Mouse (Mus musculus) heart, embryonic 13.5 days (tissue): Measurements from ENCODE around the gene 1700025G04Rik. TPM values are rescaled to one million over a fixed set of nuclear protein-coding genes. Genes with fewer than 3 reads are reported as not detected.

Experiments used
- ATAC-seq: fragments of 200-750 bp; cut with Nextera tagmentation; 2 replicates; pipeline ENCODE4 v1.8.0; 2017; ENCODE audit warnings: moderate TSS enrichment; ENCODE audit not compliant: insufficient number of reproducible peaks, low FRiP score, low TSS enrichment; ENCODE audit errors: extremely low read depth
- H3K27ac ChIP-seq: fragments of 300-500 bp; sonication (generic); replicated peaks from 2 replicates; pipeline ENCODE4 v1.5.1; 2015; ENCODE audit warnings: moderate library complexity, mild to moderate bottlenecking, inconsistent platforms
- H3K27me3 ChIP-seq: fragments of 300-500 bp; sonication (generic); replicated peaks from 2 replicates; pipeline ENCODE4 v1.6.1; 2015; ENCODE audit warnings: mild to moderate bottlenecking, inconsistent platforms
- H3K36me3 ChIP-seq: fragments of 300-500 bp; sonication (generic); 2 replicates; pipeline ENCODE4 v1.6.1; 2015; ENCODE audit warnings: mild to moderate bottlenecking, inconsistent platforms
- H3K4me1 ChIP-seq: fragments of 300-500 bp; sonication (generic); 2 replicates; pipeline ENCODE4 v1.6.1; 2015; ENCODE audit warnings: inconsistent platforms
- H3K4me2 ChIP-seq: fragments of 300-500 bp; sonication (generic); 2 replicates; pipeline ENCODE4 v1.6.1; 2015; ENCODE audit warnings: inconsistent platforms, mild to moderate bottlenecking, moderate library complexity
- H3K4me3 ChIP-seq: fragments of 300-500 bp; sonication (generic); 2 replicates; pipeline ENCODE4 v1.5.1; 2015; ENCODE audit warnings: moderate library complexity, mild to moderate bottlenecking, inconsistent platforms
- H3K9ac ChIP-seq: fragments of 300-500 bp; sonication (generic); 2 replicates; pipeline ENCODE4 v1.6.1; 2015; ENCODE audit warnings: inconsistent platforms, mild to moderate bottlenecking, moderate library complexity
- H3K9me3 ChIP-seq: fragments of 300-500 bp; sonication (generic); 2 replicates; pipeline ENCODE4 v1.6.1; 2016; ENCODE audit warnings: inconsistent platforms
- WGBS: fragments of 180-500 bp; shearing (Covaris S2); methylation state at CpG from one replicate; pipeline ENCODE4 v1.1.7; 2015; ENCODE audit warnings: mixed read lengths; 5-methylcytosine and 5-hydroxymethylcytosine counted together
- polyA plus RNA-seq: library from polyadenylated mRNA; unstranded; fragments of >200 nt; fragmentation: Nextera tagmentation; extraction: Ambion mirVana; gene quantifications from 2 replicates; pipeline ENCODE4 v1.2.1, GENCODE M21; 2015

Gene 1700025G04Rik
- polyA plus RNA-seq, 1 experiment from 2014 or later, result 24.3 TPM

DNA sequence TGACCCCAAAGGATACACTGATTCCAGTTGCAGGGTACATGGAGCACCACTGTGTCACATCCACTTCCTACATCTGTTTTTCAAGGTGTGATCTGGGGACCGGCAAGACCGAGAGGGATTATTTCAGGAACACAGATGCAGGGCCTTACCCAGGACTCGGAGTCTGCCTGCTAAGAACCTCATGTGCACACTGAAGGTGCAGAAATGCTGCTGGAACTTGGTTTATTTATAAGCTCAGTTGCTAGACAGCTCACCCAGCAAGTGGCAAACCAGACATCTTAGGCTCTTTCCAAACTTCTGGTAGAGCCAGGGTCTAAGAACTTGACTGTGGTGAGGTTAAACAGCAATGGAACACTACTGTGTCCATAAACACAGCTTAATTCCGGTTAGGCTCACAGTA, 61.2 kb downstream of the 1700025G04Rik start:
- no peaks in the 10 kb centered on the region for H3K27me3 ChIP-seq
- H3K27ac ChIP-seq, result no peak overlapping the region
- peaks cover 6% of the 10 kb centered on the region; the same call in 1 of the 2 replicates for H3K36me3 ChIP-seq
- no peak for ATAC-seq
- peaks cover 4% of the 10 kb centered on the region for H3K9me3 ChIP-seq
- H3K4me2 ChIP-seq, result no peak overlapping the region
- H3K9ac ChIP-seq, result no peak overlapping the region
- H3K4me3 ChIP-seq, result no peak overlapping the region
- WGBS, result 60% methylated on average over 4 of the region's 4 CpGs
- H3K4me1 ChIP-seq, result peaks cover 6% of the 10 kb centered on the region

DNA sequence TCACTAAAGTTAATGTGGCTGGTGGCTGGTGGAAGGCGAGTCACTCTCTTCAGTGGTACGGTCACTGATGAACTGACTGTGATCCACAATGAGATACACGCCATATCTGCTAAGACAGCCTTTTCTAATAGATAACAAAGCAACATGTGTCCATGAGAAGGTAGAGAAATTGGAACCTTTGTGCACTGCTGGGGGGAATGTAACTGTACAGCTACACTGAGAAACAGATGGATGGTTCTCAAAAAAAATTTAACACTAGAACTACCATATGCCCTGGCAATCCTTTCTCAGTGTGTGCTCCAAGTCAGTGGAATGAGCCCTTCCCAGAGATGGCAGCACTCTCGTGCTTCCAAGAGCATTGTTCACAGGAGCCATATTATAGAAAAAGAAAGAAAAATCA, 63.2 kb downstream of the 1700025G04Rik start:
- 83% methylated on average over 4 of the region's 4 CpGs for WGBS
- peaks cover 4% of the 10 kb centered on the region for H3K36me3 ChIP-seq
- no peak overlapping the region for H3K27ac ChIP-seq
- no peak overlapping the region for H3K4me3 ChIP-seq
- H3K4me1 ChIP-seq, result peaks cover 6% of the 10 kb centered on the region
- H3K4me2 ChIP-seq, result no peak overlapping the region
- H3K9me3 ChIP-seq, result no peaks in the 10 kb centered on the region
- no peak overlapping the region for H3K9ac ChIP-seq
- no peaks in the 10 kb centered on the region for H3K27me3 ChIP-seq
- no peak for ATAC-seq

DNA sequence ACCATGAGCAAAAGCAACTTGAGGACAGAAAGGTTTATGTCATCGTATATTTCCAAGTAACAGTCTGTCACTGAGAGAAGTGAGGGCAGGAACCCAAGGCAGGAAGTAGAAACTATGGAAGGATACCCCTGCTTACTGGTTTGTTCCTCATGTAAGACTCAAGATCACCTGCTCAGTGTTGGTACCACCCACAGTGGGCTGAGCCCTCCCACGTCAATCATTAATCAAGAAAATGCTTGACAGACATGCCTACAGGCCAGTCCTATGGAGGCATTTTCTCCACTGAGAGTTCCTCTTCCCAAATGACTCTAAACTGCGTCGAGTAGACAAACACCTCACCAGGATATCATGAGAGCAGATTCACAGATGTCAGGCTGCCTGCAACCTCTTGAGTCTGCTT, 64.6 kb downstream of the 1700025G04Rik start:
- H3K27ac ChIP-seq, result no peak overlapping the region
- H3K27me3 ChIP-seq, result no peaks in the 10 kb centered on the region
- no peak overlapping the region for H3K4me2 ChIP-seq
- H3K9ac ChIP-seq, result no peak overlapping the region
- H3K36me3 ChIP-seq, result peaks cover 4% of the 10 kb centered on the region
- no peaks in the 10 kb centered on the region for H3K9me3 ChIP-seq
- no peak for ATAC-seq
- no peak overlapping the region for H3K4me3 ChIP-seq
- WGBS, result 81% methylated on average over 4 of the region's 4 CpGs
- peaks cover 6% of the 10 kb centered on the region for H3K4me1 ChIP-seq

DNA sequence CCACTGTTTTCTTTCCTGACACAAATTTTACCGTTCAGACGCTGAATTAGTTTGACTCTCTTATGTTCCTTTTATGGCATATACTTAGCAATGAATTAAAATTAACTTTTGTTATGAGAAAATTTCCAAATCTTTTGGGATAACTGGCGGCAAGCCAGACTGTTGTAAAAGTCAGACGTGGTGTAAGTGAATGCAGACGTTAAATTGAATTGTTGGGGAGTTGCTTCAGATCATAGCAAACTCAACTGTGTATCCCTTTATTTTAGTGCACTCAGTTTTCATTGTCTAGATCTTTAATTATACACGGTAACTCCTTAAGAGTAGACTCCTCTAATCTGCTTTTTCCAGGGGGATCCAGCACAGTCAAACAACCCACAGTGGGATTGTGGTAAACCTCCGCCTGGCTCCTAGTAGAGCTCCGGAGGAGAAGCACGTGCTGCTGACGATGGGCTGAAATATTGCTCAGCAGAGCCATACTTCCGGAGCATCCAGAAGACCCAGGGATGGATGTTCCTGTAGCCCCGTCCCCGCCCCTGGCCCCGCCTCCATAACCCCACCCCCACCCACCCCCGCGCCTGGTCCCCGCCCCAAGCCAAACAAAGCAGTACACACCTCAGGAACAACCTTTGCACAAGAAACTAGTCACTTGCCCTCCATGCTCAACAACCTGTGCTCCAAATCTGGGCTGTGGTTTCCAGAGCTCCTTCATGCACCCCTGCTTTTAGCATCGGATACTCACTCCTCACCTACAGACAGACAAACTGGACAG, 65.7 kb downstream of the 1700025G04Rik start:
- H3K4me2 ChIP-seq, result no peak overlapping the region
- no peaks in the 10 kb centered on the region for H3K27me3 ChIP-seq
- 70% methylated on average over 18 of the region's 18 CpGs for WGBS
- H3K9me3 ChIP-seq, result no peaks in the 10 kb centered on the region
- H3K9ac ChIP-seq, result no peak overlapping the region
- peaks cover 4% of the 10 kb centered on the region for H3K36me3 ChIP-seq
- ATAC-seq, result no peak
- peaks cover 13% of the 10 kb centered on the region for H3K4me1 ChIP-seq
- H3K27ac ChIP-seq, result no peak overlapping the region
- H3K4me3 ChIP-seq, result no peak overlapping the region

DNA sequence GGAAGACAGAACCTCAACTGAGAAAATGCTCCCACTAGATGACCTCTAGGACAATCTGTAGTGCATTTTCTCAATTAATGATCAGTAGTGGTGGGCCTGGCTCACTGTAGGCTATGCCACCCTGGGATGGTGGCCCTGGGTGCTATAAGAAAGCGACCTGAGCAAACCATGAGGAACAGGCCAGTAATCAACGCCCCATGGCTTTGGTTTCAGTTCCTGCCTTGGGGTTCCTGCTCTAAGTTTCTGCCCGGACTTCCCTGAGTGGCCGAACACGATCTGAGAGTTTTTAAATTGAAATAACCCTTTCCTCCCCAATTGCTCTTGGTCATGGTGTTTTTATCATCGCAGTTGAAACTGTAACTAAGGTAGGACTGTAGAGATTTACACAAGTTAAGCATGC, 69.1 kb downstream of the 1700025G04Rik start:
- Histone ChIP-seq H3K4me3 (no peak overlapping the region), H3K4me1 (peaks cover 11% of the 10 kb centered on the region), H3K27me3 (no peaks in the 10 kb centered on the region), H3K9me3 (no peaks in the 10 kb centered on the region), H3K9ac (no peak overlapping the region), H3K27ac (no peak overlapping the region), H3K36me3 (peaks cover 4% of the 10 kb centered on the region), H3K4me2 (no peak overlapping the region)
- WGBS, result 93% methylated on average over 6 of the region's 6 CpGs
- ATAC-seq, result no peak

DNA sequence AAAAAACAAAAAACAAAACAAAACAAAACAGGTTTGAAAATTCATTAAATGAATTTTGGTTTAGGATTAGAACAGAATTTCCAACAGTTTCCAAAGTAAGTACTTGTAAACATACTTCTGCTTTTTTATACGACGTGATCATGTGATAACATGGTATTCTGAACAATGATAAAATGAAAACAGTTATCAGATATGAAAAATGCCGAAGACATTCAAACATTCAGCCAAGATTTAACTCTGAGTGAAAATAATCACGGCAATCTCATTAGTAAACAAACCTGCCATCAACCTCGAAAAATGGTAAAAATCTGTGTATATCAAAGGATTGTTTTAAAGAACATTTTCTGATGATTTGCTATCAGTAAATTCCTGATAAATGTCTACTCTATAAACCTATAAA, 69.9 kb downstream of the 1700025G04Rik start:
- Histone ChIP-seq H3K9ac (no peak overlapping the region), H3K36me3 (peaks cover 4% of the 10 kb centered on the region), H3K4me3 (no peak overlapping the region), H3K4me2 (no peak overlapping the region), H3K4me1 (peaks cover 19% of the 10 kb centered on the region), H3K27me3 (no peaks in the 10 kb centered on the region), H3K9me3 (no peaks in the 10 kb centered on the region), H3K27ac (no peak overlapping the region)
- 77% methylated on average over 5 of the region's 5 CpGs for WGBS
- no peak for ATAC-seq

DNA sequence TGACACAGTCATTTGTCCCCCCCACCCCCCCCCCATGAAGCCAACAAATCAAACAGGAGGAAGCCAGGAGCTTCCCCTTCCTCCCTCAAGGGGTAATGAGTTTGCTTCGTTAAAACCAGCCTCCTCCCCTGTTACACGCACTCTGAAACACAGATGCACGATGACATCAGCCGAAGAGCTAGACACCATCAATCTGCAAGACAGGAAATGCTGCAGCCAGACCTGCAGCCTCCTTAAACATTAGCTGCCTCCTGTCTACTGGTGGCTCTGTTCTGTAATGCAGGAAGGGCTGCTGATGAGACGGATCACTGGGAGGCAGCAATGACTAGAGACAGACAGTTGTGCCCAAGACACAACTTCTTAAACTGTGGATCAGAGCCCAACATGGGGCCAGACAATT, 70.7 kb downstream of the 1700025G04Rik start:
- ATAC-seq, result no peak
- no peak overlapping the region for H3K27ac ChIP-seq
- no peaks in the 10 kb centered on the region for H3K9me3 ChIP-seq
- WGBS, result 37% methylated on average over 5 of the region's 5 CpGs
- H3K27me3 ChIP-seq, result no peaks in the 10 kb centered on the region
- H3K4me1 ChIP-seq, result peaks cover 20% of the 10 kb centered on the region
- H3K4me2 ChIP-seq, result no peak overlapping the region
- H3K4me3 ChIP-seq, result no peak overlapping the region
- H3K36me3 ChIP-seq, result peaks cover 4% of the 10 kb centered on the region
- no peak overlapping the region for H3K9ac ChIP-seq

DNA sequence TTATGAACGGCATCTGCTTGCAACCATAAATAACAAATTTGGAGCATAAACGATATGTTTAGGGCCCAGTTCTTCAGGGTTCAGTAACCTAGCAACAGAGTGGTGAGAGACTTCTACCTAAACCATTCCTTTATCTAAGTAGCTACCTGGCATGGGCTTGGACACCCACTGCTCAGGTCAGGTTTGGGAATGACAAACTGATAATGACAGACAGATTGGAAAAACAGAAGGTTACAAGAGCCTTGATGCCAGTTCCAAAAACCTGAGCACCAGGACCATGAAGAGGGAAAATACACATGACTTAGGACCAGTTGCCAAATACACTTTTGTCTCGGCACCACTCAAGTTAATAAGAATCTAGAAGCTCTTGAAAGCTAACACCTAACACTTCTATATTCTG, 71.6 kb downstream of the 1700025G04Rik start:
- H3K27ac ChIP-seq, result no peak overlapping the region
- H3K9ac ChIP-seq, result no peak overlapping the region
- no peaks in the 10 kb centered on the region for H3K27me3 ChIP-seq
- ATAC-seq, result no peak
- 84% methylated on average over 3 of the region's 3 CpGs for WGBS
- H3K4me2 ChIP-seq, result no peak overlapping the region
- no peak overlapping the region for H3K4me3 ChIP-seq
- H3K4me1 ChIP-seq, result peaks cover 20% of the 10 kb centered on the region
- no peaks in the 10 kb centered on the region for H3K9me3 ChIP-seq
- H3K36me3 ChIP-seq, result peaks cover 4% of the 10 kb centered on the region

DNA sequence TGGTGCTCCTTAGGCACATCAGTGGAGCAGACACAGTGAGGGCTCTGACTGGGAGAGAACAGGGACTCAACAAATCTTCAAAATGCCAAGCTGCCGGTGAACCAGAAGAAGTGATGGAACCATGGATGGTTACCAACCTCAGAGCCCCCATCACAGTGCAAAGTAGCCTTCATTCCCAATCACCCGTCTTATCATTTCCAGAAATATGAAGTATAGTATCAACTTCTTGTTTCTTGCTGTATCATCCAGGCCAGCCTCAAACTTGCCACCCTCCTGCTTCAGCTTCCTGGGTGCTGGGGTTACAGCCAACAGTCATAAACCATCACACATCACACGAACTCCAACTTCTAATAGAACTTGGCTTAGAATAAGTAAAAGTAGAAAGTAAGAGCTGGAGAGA, 73.3 kb downstream of the 1700025G04Rik start:
- no peak for ATAC-seq
- 88% methylated on average over 3 of the region's 3 CpGs for WGBS
- Histone ChIP-seq H3K4me3 (no peak overlapping the region), H3K4me1 (peaks cover 20% of the 10 kb centered on the region), H3K27me3 (no peaks in the 10 kb centered on the region), H3K9ac (no peak overlapping the region), H3K4me2 (no peak overlapping the region), H3K36me3 (no peaks in the 10 kb centered on the region), H3K9me3 (no peaks in the 10 kb centered on the region), H3K27ac (no peak overlapping the region)

DNA sequence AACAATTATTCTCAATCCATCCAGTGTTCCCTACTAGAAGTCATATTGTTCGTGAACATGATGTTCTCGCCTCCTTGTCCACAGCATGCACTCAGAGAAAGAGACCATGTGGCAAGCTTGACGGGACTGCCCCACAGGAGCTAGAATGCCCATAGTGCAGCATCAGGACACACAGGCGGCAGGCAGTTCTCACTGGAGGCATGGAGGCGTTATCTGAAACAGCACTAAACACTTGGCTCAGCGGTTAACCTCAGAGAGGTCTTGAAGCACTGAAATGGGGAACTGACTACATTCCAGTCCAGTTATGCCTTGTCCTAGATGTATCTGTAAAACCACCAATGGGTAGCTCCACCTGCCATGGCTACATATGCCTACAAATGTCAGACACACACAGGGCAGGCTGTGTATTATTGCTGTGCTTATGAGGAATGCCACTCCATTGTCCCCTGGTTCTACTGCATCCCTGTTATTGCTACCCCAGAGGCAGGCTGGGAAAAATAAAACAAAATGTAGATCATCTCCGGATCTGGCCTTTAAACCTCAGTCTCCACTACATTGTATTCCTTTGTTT, 74.3 kb downstream of the 1700025G04Rik start:
- no peaks in the 10 kb centered on the region for H3K9me3 ChIP-seq
- 0 out of 2 replicates have a peak overlapping the region, but pooled peaks have one; percentile 28 for H3K27ac ChIP-seq
- 46% methylated on average over 7 of the region's 7 CpGs for WGBS
- H3K36me3 ChIP-seq, result no peaks in the 10 kb centered on the region
- H3K9ac ChIP-seq, result no peak overlapping the region
- no peaks in the 10 kb centered on the region for H3K27me3 ChIP-seq
- no peak overlapping the region for H3K4me2 ChIP-seq
- no peak overlapping the region for H3K4me3 ChIP-seq
- H3K4me1 ChIP-seq, result peaks cover 22% of the 10 kb centered on the region
- no peak for ATAC-seq

DNA sequence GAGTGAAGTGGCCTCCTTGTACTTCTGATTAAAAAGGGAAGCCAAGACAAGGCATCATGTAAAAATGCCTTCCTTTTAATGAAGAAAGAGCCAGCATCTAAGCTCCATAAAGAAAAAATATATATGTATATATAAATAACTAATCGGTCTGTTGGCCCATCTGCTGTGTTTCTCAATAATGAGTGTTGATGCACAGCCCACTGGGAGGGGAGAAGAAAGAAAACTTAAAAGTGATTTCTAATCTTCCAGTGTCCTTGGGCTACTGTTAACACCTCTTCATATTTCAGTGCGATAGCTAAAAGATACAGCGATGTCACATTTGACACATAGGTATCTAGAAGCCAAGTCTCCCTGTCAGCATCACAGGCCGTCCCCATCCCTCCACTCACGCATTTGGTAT, 78.2 kb downstream of the 1700025G04Rik start:
- Histone ChIP-seq H3K4me1 (peaks cover 27% of the 10 kb centered on the region), H3K4me2 (no peak overlapping the region), H3K36me3 (no peaks in the 10 kb centered on the region), H3K27me3 (no peaks in the 10 kb centered on the region), H3K9ac (no peak overlapping the region), H3K9me3 (no peaks in the 10 kb centered on the region), H3K27ac (no peak overlapping the region), H3K4me3 (no peak overlapping the region)
- WGBS, result 83% methylated on average over 5 of the region's 5 CpGs
- no peak for ATAC-seq
